Mouse (Mus musculus): ENCODE results near the gene Akt1. TPM values are rescaled to one million over a fixed set of nuclear protein-coding genes. Genes with fewer than 3 reads are reported as not detected.

Gene Akt1
- polyA plus RNA-seq, 1 experiment = 88.7 TPM

DNA sequence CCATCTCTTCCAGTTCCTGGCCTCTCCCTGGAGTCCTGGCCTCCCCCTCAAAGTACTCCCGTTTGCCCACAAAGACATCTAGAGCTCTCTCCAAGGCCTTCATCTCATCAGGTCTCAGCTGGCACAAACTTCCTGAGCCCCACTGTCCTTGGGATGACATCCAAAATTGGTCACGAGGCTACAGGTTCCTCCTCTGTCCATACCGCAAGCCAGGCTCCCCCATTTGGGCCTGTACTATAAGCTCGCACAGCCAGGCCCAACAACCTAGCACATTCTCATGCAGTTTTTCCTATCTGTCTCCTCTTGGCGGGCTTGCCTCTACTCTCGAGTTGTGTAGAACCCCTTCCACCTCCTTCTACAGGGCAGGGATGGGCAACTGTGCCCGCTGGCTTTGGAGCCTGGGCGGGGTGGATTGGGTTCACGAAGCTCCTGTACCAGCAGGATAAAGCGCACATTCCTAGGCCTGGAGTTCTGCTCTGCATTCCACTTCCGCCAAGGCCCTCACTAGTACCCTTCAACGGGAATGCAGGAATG, 46.3 kb upstream of the Akt1 start:
- H3K27me3 ChIP-seq (ENCODE audit: control insufficient read depth, insufficient read depth, low read length) = no peaks in the 10 kb centered on the region
- 20% methylated on average over 12 of the region's 12 CpGs for WGBS
- TF ChIP-seq POLR2A (IDR thresholded peaks at IDR 0.05; ENCODE audit: low read depth, low read length) (0 out of 2 replicates have a peak, but pooled peaks have one; percentile 17), CTCF (IDR thresholded peaks at IDR 0.05; ENCODE audit: extremely low read depth, insufficient read length, insufficient replicate concordance, low read depth, low read length) (no peak)
- H3K4me3 ChIP-seq (ENCODE audit: low read depth, low read length) = peak overlapping the region; percentile 86
- peaks cover 15% of the 10 kb centered on the region for H3K4me1 ChIP-seq (ENCODE audit: control insufficient read depth, insufficient read depth, insufficient read length, low read length)
- H3K36me3 ChIP-seq (ENCODE audit: control insufficient read depth, insufficient read depth, low read length) = peaks cover 22% of the 10 kb centered on the region
- H3K27ac ChIP-seq (ENCODE audit: insufficient read depth, low read depth, low read length) = peak overlapping the region; percentile 98

DNA sequence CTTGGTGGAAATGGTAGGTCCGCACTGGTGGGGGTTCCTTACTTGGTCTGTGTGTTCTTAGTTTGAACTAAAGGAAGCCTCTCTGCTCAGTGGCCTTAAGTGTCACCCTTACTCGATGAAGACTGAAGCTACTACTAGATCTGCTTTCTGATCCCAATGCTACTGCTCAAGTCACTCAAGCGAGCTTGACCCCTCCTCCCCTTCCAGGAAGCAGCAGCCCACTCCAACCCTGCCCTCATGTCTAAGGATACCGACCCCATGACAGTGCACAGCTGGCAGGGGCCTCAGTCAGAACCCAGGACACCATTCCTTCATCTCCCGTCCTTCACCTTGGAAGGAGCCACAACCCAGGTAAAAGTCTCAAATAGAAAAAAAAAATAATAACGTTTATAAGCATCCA, 45.5 kb upstream of the Akt1 start, which contains the start of gene Cep170b:
Gene Cep170b, plus strand, starts transcription at position 240 of the 400 bp plus-strand sequence.
- Histone ChIP-seq H3K4me3 (ENCODE audit: low read depth, low read length) (peak within 1 kb of the TSS; percentile 86), H3K36me3 (ENCODE audit: control insufficient read depth, insufficient read depth, low read length) (peaks cover 18% of the 10 kb centered on the region), H3K4me1 (ENCODE audit: control insufficient read depth, insufficient read depth, insufficient read length, low read length) (peaks cover 15% of the 10 kb centered on the region), H3K27me3 (ENCODE audit: control insufficient read depth, insufficient read depth, low read length) (no peaks in the 10 kb centered on the region), H3K27ac (ENCODE audit: insufficient read depth, low read depth, low read length) (peak within 1 kb of the TSS; percentile 98)
- WGBS = 33% methylated on average over 6 of the region's 6 CpGs
- TF ChIP-seq POLR2A (IDR thresholded peaks at IDR 0.05; ENCODE audit: low read depth, low read length) = no peak
- TF ChIP-seq CTCF (IDR thresholded peaks at IDR 0.05; ENCODE audit: extremely low read depth, insufficient read length, insufficient replicate concordance, low read depth, low read length) = no peak

DNA sequence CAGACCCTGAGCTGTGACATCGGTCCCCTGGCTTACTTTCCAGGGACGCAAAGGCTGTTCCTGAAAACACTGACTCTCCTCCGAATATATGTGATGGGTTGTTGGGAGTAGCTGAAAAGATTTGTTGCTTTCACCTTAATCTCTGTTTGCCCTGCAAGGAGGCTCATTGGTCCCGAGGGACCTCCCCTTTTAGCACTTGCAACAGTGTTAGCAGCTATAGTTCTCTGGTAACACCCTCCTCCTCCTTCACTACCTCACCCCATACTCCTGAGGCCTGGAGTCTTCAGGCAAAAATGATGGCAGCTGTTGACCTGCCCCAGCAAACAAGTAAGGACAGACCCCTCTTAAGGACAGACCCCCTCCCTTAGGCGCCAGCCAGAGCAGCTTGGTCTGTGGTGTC, 44.3 kb upstream of the Akt1 start:
- H3K4me1 ChIP-seq (ENCODE audit: control insufficient read depth, insufficient read depth, insufficient read length, low read length) = peaks cover 15% of the 10 kb centered on the region
- 75% methylated on average over 5 of the region's 5 CpGs for WGBS
- H3K27ac ChIP-seq (ENCODE audit: insufficient read depth, low read depth, low read length) = no peak overlapping the region
- no peaks in the 10 kb centered on the region for H3K27me3 ChIP-seq (ENCODE audit: control insufficient read depth, insufficient read depth, low read length)
- TF ChIP-seq CTCF (IDR thresholded peaks at IDR 0.05; ENCODE audit: extremely low read depth, insufficient read length, insufficient replicate concordance, low read depth, low read length) = no peak
- TF ChIP-seq POLR2A (IDR thresholded peaks at IDR 0.05; ENCODE audit: low read depth, low read length) = no peak
- H3K4me3 ChIP-seq (ENCODE audit: low read depth, low read length) = no peak overlapping the region
- peaks cover 14% of the 10 kb centered on the region for H3K36me3 ChIP-seq (ENCODE audit: control insufficient read depth, insufficient read depth, low read length)

DNA sequence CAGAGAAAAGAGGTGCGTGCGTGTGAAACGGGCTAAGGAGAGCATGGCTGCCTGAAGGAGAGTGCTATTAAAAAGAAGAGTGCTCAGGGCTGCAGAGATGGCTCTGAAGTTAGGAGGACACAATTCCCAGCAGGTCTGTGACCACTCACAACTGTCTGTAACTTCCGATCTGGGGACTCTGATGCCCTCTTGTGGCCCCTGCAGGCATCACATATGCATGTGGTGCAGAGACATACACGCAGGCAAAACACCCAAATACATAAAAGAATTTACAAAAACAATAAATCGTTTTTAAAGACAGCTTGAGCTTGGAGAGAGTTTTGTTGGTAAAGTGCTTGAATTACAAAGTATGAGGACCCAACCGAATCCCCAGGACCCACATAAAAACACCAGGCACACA, 42.5 kb upstream of the Akt1 start:
- Histone ChIP-seq H3K27me3 (ENCODE audit: control insufficient read depth, insufficient read depth, low read length) (no peaks in the 10 kb centered on the region), H3K4me1 (ENCODE audit: control insufficient read depth, insufficient read depth, insufficient read length, low read length) (peaks cover 3% of the 10 kb centered on the region; the same call in 1 of the 2 replicates), H3K4me3 (ENCODE audit: low read depth, low read length) (no peak overlapping the region), H3K36me3 (ENCODE audit: control insufficient read depth, insufficient read depth, low read length) (peaks cover 14% of the 10 kb centered on the region), H3K27ac (ENCODE audit: insufficient read depth, low read depth, low read length) (no peak overlapping the region)
- TF ChIP-seq CTCF (IDR thresholded peaks at IDR 0.05; ENCODE audit: extremely low read depth, insufficient read length, insufficient replicate concordance, low read depth, low read length) (peak; percentile 70; the same call in 1 of the 2 replicates), POLR2A (IDR thresholded peaks at IDR 0.05; ENCODE audit: low read depth, low read length) (no peak)
- WGBS = 50% methylated on average over 7 of the region's 7 CpGs

GRCm38 (mm10) chr12:112713984-112714383, 39.3 kb upstream of the Akt1 start:
- Histone ChIP-seq H3K27me3 (ENCODE audit: control insufficient read depth, insufficient read depth, low read length) (0 out of 2 replicates have a peak, but pooled peaks cover 7% of the 10 kb centered on the region), H3K27ac (ENCODE audit: insufficient read depth, low read depth, low read length) (no peak overlapping the region)

DNA sequence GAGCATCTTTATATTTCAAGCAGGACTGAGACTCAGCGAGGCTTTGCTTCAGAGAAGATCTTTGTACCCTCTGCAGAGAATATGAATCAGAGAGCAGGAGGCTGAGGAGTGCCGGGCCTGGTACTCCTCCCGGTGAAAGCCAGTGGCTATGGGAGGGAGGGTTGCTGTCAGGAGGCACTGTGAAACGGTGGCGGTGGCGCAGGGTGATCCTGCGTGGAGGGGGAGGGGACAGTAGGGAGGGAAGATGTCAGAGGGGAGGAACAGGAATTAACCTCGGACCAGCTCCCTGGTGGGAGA, 32.8 kb upstream of the Akt1 start:
- Histone ChIP-seq H3K4me3 (ENCODE audit: low read depth, low read length) (no peak overlapping the region), H3K4me1 (ENCODE audit: control insufficient read depth, insufficient read depth, insufficient read length, low read length) (no peaks in the 10 kb centered on the region), H3K36me3 (ENCODE audit: control insufficient read depth, insufficient read depth, low read length) (no peaks in the 10 kb centered on the region), H3K27me3 (ENCODE audit: control insufficient read depth, insufficient read depth, low read length) (0 out of 2 replicates have a peak, but pooled peaks cover 7% of the 10 kb centered on the region), H3K27ac (ENCODE audit: insufficient read depth, low read depth, low read length) (no peak overlapping the region)
- WGBS = 15% methylated on average over 8 of the region's 8 CpGs
- TF ChIP-seq CTCF (IDR thresholded peaks at IDR 0.05; ENCODE audit: extremely low read depth, insufficient read length, insufficient replicate concordance, low read depth, low read length) = no peak
- TF ChIP-seq POLR2A (IDR thresholded peaks at IDR 0.05; ENCODE audit: low read depth, low read length) = no peak

More at GRCm38 (mm10) chr12:112713984-112714383, 39.3 kb upstream of the Akt1 start:
- Histone ChIP-seq H3K4me1 (ENCODE audit: control insufficient read depth, insufficient read depth, insufficient read length, low read length) (no peaks in the 10 kb centered on the region), H3K4me3 (ENCODE audit: low read depth, low read length) (no peak overlapping the region), H3K36me3 (ENCODE audit: control insufficient read depth, insufficient read depth, low read length) (peaks cover 14% of the 10 kb centered on the region)
- TF ChIP-seq CTCF (IDR thresholded peaks at IDR 0.05; ENCODE audit: extremely low read depth, insufficient read length, insufficient replicate concordance, low read depth, low read length) (no peak), POLR2A (IDR thresholded peaks at IDR 0.05; ENCODE audit: low read depth, low read length) (no peak)
- 43% methylated on average over 3 of the region's 3 CpGs for WGBS

GRCm38 (mm10) chr12:112706704-112707572, 32.3 kb upstream of the Akt1 start:
- peak; percentile 99 for TF ChIP-seq CTCF (IDR thresholded peaks at IDR 0.05; ENCODE audit: extremely low read depth, insufficient read length, insufficient replicate concordance, low read depth, low read length)
- no peak for TF ChIP-seq POLR2A (IDR thresholded peaks at IDR 0.05; ENCODE audit: low read depth, low read length)
- peak overlapping the region; percentile 15; the same call in 1 of the 2 replicates for H3K4me3 ChIP-seq (ENCODE audit: low read depth, low read length)
- 0 out of 2 replicates have a peak, but pooled peaks cover 7% of the 10 kb centered on the region for H3K27me3 ChIP-seq (ENCODE audit: control insufficient read depth, insufficient read depth, low read length)
- WGBS = 9% methylated on average over 32 of the region's 32 CpGs
- H3K4me1 ChIP-seq (ENCODE audit: control insufficient read depth, insufficient read depth, insufficient read length, low read length) = no peaks in the 10 kb centered on the region
- H3K27ac ChIP-seq (ENCODE audit: insufficient read depth, low read depth, low read length) = no peak overlapping the region
- H3K36me3 ChIP-seq (ENCODE audit: control insufficient read depth, insufficient read depth, low read length) = no peaks in the 10 kb centered on the region
